Mouse (Mus musculus): ENCODE measurements around the gene Gm438. TPM values are rescaled to one million over a fixed set of nuclear protein-coding genes. Genes with fewer than 3 reads are reported as not detected.
"Not testable (repeated sequence)": the region's sequence is repeated elsewhere in the genome, so short reads cannot be mapped to it uniquely, and the experiment has no call there.

The Gm438 gene
- not detected in 2 replicates for polyA plus RNA-seq (2012; rRNA removed)

GRCm38 (mm10) chr4:144786483-144786882 lies at the start of gene Gm438:
Gene Gm438, minus strand, starts transcription at chr4:144786583.
- DNase-seq (ENCODE audit: low spot score), result no peak

- no peak for DNase-seq (ENCODE audit: low spot score)
Measured at GRCm38 (mm10) chr4:144824706-144825105, 38.3 kb upstream of the Gm438 start.

GRCm38 (mm10) chr4:144823996-144824395 lies 37.6 kb upstream of the Gm438 start:
- no peak for DNase-seq (ENCODE audit: low spot score)

GRCm38 (mm10) chr4:144807135-144807534 lies 20.8 kb upstream of the Gm438 start:
- not testable (repeated sequence) for DNase-seq (ENCODE audit: low spot score)

DNA sequence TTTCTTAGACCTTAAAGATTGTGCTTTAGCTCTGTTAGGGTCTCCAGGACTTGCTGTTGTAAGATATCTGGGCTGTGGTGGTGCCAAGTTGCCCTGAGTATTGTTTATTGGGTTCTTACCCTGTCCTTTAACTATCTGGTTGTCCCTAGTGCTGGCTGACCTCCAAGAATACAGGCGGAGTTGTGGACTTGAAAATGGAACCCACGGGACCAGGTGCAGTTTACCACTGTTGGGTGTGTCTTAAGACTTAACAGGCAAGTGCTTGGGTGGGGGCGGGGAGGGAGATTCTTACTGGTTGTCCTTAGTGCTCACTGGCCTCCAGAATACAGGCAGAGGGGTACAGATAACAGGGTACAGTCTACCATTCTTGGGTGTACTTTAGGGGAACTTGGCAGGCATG lies 17.2 kb upstream of the Gm438 start:
- DNase-seq (ENCODE audit: low spot score), result no peak

GRCm38 (mm10) chr4:144790141-144790540 lies 3.8 kb upstream of the Gm438 start:
- DNase-seq (ENCODE audit: low spot score), result no peak

GRCm38 (mm10) chr4:144782476-144783197 lies 3.7 kb downstream of the Gm438 start:
- DNase-seq (ENCODE audit: low spot score), result no peak

GRCm38 (mm10) chr4:144765722-144766121 lies 20.7 kb downstream of the Gm438 start:
- no peak for DNase-seq (ENCODE audit: low spot score)

GRCm38 (mm10) chr4:144749139-144749538 lies 37.2 kb downstream of the Gm438 start:
- no peak for DNase-seq (ENCODE audit: low spot score)

Other genes starting within 250 kb of the Gm438 start
- gene Gm13124, start 221.4 kb downstream of the Gm438 start, polyA plus RNA-seq (2012; rRNA removed), result not detected in 2 replicates
- not detected in 2 replicates for gene Aadacl4, start 172.9 kb downstream of the Gm438 start, polyA plus RNA-seq (2012; rRNA removed)
- 1.5 TPM in 2 replicates for gene Gm436, start 100.2 kb downstream of the Gm438 start, polyA plus RNA-seq (2012; rRNA removed)
- gene Gm13178, start 65.2 kb downstream of the Gm438 start, polyA plus RNA-seq (2012; rRNA removed), result not detected in 2 replicates
- 249 and 258 TPM in 2 replicates for gene Dhrs3, start 106.2 kb upstream of the Gm438 start, polyA plus RNA-seq (2012; rRNA removed)

Measured in urinary bladder, adult 2 months (tissue).